Mouse (Mus musculus) midbrain, embryonic 14.5 days (tissue): Measurements from ENCODE around the gene Kmt5b. TPM values are rescaled to one million over a fixed set of nuclear protein-coding genes. Genes with fewer than 3 reads are reported as not detected.

Experiments used
- ATAC-seq: fragments of 200-750 bp; cut with Nextera tagmentation; 2 replicates; pipeline ENCODE4 v1.8.0; 2017; ENCODE audit warnings: moderate number of reproducible peaks, moderate library complexity; ENCODE audit not compliant: low FRiP score, low TSS enrichment
- DNase-seq: peaks from one replicate; pipeline ENCODE4 v3.0.0-alpha.2; 2015
- H3K27ac ChIP-seq: fragments of 300-500 bp; sonication (generic); replicated peaks from 2 replicates; pipeline ENCODE4 v1.5.1; 2014; ENCODE audit warnings: mild to moderate bottlenecking, low read depth, low read length, moderate library complexity
- H3K27me3 ChIP-seq: fragments of 300-500 bp; sonication (generic); 2 replicates; pipeline ENCODE4 v1.6.1; 2014; ENCODE audit warnings: low read length, control low read depth, mixed read lengths; ENCODE audit not compliant: control insufficient read depth, insufficient read depth
- H3K36me3 ChIP-seq: fragments of 300-500 bp; sonication (generic); 2 replicates; pipeline ENCODE4 v1.6.1; 2014; ENCODE audit warnings: low read length, control low read depth; ENCODE audit not compliant: control insufficient read depth, insufficient read depth
- H3K4me1 ChIP-seq: fragments of 300-500 bp; sonication (generic); 2 replicates; pipeline ENCODE4 v1.6.1; 2014; ENCODE audit warnings: mild to moderate bottlenecking, antibody characterized with exemption, low read length, control low read depth; ENCODE audit not compliant: control insufficient read depth, insufficient read depth
- H3K4me2 ChIP-seq: fragments of 300-500 bp; sonication (generic); 2 replicates; pipeline ENCODE4 v1.6.1; 2014; ENCODE audit warnings: mild to moderate bottlenecking, low read length, moderate library complexity
- H3K4me3 ChIP-seq: fragments of 300-500 bp; sonication (generic); replicated peaks from 2 replicates; pipeline ENCODE4 v1.5.1; 2014; ENCODE audit warnings: low read depth, low read length
- H3K9ac ChIP-seq: fragments of 300-500 bp; sonication (generic); replicated peaks from 2 replicates; pipeline ENCODE4 v1.6.1; 2014; ENCODE audit warnings: mild to moderate bottlenecking, low read length, moderate library complexity
- H3K9me3 ChIP-seq: fragments of 300-500 bp; sonication (generic); 2 replicates; pipeline ENCODE4 v1.6.1; 2016; ENCODE audit warnings: low read length, control low read depth, mixed read lengths; ENCODE audit not compliant: control insufficient read depth
- WGBS: fragments of 180-500 bp; shearing (Covaris S2); extraction: QIAGEN DNeasy Blood & Tissue Kit; methylation state at CpG from one replicate; pipeline ENCODE4 v1.1.7; 2014; 5-methylcytosine and 5-hydroxymethylcytosine counted together
- polyA plus RNA-seq: library from polyadenylated mRNA; unstranded; fragments of >200 nt; fragmentation: Nextera tagmentation; extraction: Ambion mirVana; gene quantifications from 2 replicates; pipeline ENCODE4 v1.2.1, GENCODE M21; 2014

Kmt5b gene
- polyA plus RNA-seq, 1 experiment from 2014 or later: 74.0 TPM

DNA sequence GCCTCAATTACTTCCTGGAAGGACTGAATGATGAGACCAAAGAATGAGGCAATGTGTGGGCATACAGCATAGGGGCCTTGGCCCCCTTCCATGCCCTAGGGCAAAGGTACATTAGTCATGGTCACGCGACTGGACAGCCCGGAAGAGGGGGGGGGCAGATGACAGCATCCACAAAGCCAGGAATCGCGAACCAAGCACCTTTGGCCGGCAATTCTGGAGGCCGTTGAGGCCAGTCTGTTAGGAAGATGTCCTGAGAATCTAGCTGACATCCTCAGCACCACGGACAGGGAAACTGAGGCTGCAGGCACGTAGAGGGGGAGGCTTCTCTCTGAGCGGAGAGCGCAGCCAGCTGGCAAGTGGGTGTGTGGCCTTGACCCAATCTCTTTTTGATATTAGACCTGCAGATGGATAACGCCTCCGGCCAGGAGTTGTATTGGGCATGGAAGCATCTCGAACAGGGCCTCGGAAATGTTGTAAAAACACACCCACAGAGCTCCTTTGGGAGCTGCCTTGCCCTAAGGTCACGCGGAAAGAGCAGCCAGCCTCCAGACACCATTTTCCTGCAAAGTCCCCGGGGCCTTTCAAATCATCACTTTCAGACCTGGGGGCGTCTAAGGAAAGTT, 83.7 kb downstream of the Kmt5b start:
- ATAC-seq (no peak), DNase-seq (peak; percentile 40)
- H3K9me3 ChIP-seq: no peaks in the 10 kb centered on the region
- WGBS: 6% methylated on average over 19 of the region's 19 CpGs
- H3K4me2 ChIP-seq: peak overlapping the region; percentile 64
- no peaks in the 10 kb centered on the region for H3K27me3 ChIP-seq
- no peaks in the 10 kb centered on the region for H3K36me3 ChIP-seq
- peak overlapping the region; percentile 82 for H3K4me3 ChIP-seq
- peak overlapping the region; percentile 35; the same call in 1 of the 2 replicates for H3K9ac ChIP-seq
- H3K4me1 ChIP-seq: peaks cover 30% of the 10 kb centered on the region
- peak overlapping the region; percentile 62 for H3K27ac ChIP-seq

DNA sequence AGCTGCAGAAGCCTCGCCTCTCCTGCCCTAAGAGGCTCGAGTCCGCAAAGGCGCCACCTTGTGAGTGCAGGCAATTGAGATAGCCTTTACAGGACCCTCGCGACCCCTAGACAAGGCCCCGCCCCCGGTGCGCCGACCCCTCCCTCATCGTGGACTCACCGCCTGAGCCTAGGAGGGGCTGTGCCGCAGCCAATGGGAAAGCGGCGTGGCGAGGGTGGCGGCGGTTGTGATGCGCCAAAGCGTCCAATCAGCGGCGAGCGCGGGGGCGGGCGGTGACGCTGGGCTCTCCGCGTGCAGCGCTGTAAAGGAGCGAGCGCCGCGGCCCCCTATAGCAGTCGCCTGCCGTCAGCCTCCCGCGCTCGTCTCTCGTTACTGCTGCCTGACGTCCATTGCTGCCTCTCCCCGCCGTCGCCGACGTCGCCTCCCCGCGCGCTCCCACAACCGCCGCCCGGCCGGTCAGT, 84.3 kb downstream of the Kmt5b start, which contains the start of gene Chka:
Chka (plus strand) TSS at position 272 of the 461 bp plus-strand sequence.
- H3K9me3 ChIP-seq: no peaks in the 10 kb centered on the region

DNA sequence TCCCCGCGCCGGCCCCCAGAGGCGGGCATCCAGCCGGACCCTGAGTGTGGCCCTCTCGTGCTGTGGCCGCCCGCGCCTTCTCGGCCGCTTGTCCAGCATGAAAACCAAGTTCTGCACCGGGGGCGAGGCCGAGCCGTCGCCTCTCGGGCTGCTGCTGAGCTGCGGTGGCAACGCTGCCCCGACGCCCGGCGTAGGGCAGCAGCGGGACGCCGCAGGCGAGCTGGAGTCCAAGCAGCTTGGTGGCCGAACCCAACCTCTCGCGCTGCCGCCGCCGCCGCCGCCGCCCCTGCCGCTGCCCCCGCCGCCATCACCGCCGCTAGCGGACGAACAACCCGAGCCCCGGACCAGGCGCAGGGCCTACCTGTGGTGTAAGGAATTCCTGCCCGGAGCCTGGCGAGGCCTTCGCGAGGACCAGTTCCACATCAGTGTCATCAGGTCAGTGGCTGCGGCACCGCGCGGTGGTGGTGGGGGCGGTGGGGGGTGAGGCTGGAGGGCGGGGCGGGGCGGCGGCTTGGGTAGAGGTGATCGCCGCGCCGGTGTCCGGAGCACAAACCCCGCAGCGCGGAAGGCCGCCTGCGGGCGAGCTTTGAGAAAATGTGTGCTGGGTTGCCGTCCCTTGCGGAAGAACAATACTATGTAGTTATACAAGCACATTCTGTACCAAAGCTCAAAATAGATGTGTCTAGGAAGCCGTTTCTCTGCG, 84.9 kb downstream of the Kmt5b start:
- Histone ChIP-seq H3K9me3 (no peaks in the 10 kb centered on the region), H3K4me1 (peaks cover 30% of the 10 kb centered on the region), H3K4me3 (peak overlapping the region; percentile 82), H3K36me3 (no peaks in the 10 kb centered on the region), H3K4me2 (peak overlapping the region; percentile 64), H3K27ac (peak overlapping the region; percentile 96), H3K27me3 (no peaks in the 10 kb centered on the region), H3K9ac (peak overlapping the region; percentile 84)
- ATAC-seq (peak; percentile 67), DNase-seq (peak; percentile 66)
- under 1% methylated on average over 71 of the region's 74 CpGs for WGBS

More for the DNA sequence above, 84.3 kb downstream of the Kmt5b start, which contains the start of gene Chka:
- peaks cover 30% of the 10 kb centered on the region for H3K4me1 ChIP-seq
- H3K4me2 ChIP-seq: peak within 1 kb of the TSS; percentile 64
- H3K36me3 ChIP-seq: no peaks in the 10 kb centered on the region
- peak within 1 kb of the TSS; percentile 84 for H3K9ac ChIP-seq
- no peaks in the 10 kb centered on the region for H3K27me3 ChIP-seq
- DNase-seq: peak; percentile 98
- peak; percentile 98 for ATAC-seq
- peak within 1 kb of the TSS; percentile 82 for H3K4me3 ChIP-seq
- under 1% methylated on average over 52 of the region's 54 CpGs for WGBS
- peak within 1 kb of the TSS; percentile 96 for H3K27ac ChIP-seq

DNA sequence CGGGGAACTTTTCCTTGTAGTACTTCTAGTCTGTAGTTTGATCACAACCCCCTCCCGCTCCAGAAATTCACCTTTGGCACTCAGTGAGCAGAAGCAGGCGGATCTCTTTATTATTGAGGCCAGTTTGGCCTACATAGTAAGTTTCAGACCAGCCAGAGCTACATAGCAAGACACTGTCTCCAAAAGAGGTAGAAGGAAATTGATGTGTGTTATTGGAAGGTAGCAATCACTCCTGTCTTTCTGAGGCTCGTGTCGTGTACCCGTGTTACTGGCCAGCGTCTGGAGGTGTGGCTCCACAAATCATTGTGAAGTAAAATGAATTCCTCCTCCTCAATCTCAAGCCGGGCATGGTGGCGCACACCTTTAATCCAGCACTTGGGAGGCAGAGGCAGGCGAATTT, 85.9 kb downstream of the Kmt5b start:
- peak overlapping the region; percentile 64 for H3K4me2 ChIP-seq
- no peaks in the 10 kb centered on the region for H3K9me3 ChIP-seq
- H3K27me3 ChIP-seq: no peaks in the 10 kb centered on the region
- H3K9ac ChIP-seq: no peak overlapping the region
- peak overlapping the region; percentile 82; the same call in 1 of the 2 replicates for H3K4me3 ChIP-seq
- H3K27ac ChIP-seq: no peak overlapping the region
- DNase-seq: no peak
- peaks cover 30% of the 10 kb centered on the region for H3K4me1 ChIP-seq
- no peaks in the 10 kb centered on the region for H3K36me3 ChIP-seq
- no peak for ATAC-seq
- 93% methylated on average over 10 of the region's 10 CpGs for WGBS

DNA sequence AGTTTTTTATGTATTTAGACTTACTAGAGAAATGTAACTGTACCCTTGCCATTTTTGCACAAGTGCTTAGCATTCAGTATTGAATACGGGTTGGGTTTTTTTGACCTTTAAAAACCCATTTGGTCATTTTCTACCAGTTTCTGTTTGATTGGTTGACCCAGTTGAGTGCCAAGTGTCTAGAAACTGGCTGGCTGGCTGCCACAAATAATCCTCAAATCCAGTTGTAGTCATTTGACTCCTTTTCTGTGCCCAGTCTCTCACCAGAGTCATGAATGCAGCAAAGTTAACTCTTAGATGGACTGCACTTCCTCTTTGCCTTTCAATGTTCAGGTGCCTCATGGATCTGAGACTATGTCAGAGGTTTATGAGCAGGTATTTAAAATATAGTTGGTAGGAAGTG, 86.7 kb downstream of the Kmt5b start:
- Histone ChIP-seq H3K27ac (no peak overlapping the region), H3K27me3 (no peaks in the 10 kb centered on the region), H3K4me2 (peak overlapping the region; percentile 8; the same call in 1 of the 2 replicates), H3K4me3 (0 out of 2 replicates have a peak overlapping the region, but pooled peaks have one; percentile 5), H3K36me3 (no peaks in the 10 kb centered on the region), H3K9ac (no peak overlapping the region), H3K4me1 (peaks cover 30% of the 10 kb centered on the region), H3K9me3 (no peaks in the 10 kb centered on the region)
- DNase-seq (no peak), ATAC-seq (no peak)
- 97% methylated on average over 1 of the region's 1 CpGs for whole genome bisulfite sequencing

DNA sequence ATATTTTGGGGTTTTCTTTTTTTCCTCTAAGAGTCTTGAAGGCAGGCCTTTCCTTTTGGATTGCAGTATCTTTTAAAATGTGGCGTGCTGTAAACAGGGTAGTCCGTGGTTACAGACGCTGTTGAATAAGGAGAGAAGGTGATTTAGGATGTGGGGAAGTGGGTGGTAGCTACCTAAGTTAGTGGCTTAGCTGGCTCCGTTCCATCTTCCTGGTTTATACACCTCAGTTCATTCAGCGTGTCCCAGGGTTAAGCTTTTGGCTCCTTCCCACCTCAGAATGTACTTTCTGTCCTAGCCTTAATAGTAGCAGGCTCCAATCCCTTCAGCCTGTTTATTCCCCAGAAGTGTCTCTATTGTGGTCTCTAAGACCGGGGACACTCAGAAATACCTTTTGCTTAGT, 87.9 kb downstream of the Kmt5b start:
- no peak for ATAC-seq
- no peaks in the 10 kb centered on the region for H3K36me3 ChIP-seq
- 66% methylated on average over 6 of the region's 6 CpGs for WGBS
- no peak overlapping the region for H3K9ac ChIP-seq
- peaks cover 30% of the 10 kb centered on the region for H3K4me1 ChIP-seq
- H3K4me2 ChIP-seq: 0 out of 2 replicates have a peak overlapping the region, but pooled peaks have one; percentile 11
- H3K4me3 ChIP-seq: no peak overlapping the region
- no peaks in the 10 kb centered on the region for H3K27me3 ChIP-seq
- DNase-seq: no peak
- H3K9me3 ChIP-seq: no peaks in the 10 kb centered on the region
- H3K27ac ChIP-seq: no peak overlapping the region

DNA sequence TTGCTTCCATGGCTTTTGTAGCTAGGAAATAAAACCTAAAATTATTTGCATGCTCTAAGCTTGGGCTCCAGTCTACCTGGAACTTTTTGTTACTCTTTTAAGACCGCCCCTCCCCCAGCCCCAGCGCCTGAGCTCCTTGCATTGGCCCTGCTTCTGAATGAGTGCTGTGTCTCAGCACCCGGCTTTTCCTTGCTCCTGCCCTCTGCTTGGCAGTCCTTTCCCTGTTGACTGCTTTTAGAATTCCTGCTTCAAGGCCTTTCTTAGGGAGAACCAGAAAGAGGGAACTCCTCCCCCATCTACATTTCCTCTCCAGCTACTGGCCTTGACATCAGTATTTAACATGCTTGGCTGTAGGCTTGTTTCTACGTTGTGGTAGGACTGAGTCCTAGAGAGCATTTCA, 88.4 kb downstream of the Kmt5b start:
- peaks cover 29% of the 10 kb centered on the region for H3K4me1 ChIP-seq
- 24% methylated on average over 4 of the region's 4 CpGs for WGBS
- H3K4me2 ChIP-seq: 0 out of 2 replicates have a peak overlapping the region, but pooled peaks have one; percentile 11
- H3K9ac ChIP-seq: no peak overlapping the region
- no peaks in the 10 kb centered on the region for H3K27me3 ChIP-seq
- ATAC-seq (no peak), DNase-seq (no peak)
- no peaks in the 10 kb centered on the region for H3K9me3 ChIP-seq
- H3K36me3 ChIP-seq: no peaks in the 10 kb centered on the region
- no peak overlapping the region for H3K4me3 ChIP-seq
- H3K27ac ChIP-seq: no peak overlapping the region

DNA sequence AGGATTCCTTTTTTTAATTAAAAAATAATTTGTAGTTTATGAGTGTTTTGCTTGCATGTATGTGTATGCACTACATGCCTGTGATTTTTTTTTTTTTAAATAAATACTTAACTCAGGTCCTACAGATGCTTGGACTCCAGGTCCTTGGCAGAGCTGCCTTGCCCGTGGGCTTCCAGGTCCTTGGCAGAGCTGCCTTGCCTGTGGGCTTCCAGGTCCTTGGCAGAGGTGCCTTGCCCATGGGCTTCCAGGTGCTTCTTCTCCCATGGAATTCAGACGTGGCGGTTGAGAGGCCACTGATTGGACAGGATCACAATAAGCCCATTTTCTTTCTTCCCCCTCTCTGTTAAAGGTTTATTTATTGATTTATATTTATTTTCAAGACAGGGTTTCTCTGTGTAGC, 90.0 kb downstream of the Kmt5b start:
- WGBS: 92% methylated on average over 3 of the region's 3 CpGs
- H3K4me3 ChIP-seq: no peak overlapping the region
- no peaks in the 10 kb centered on the region for H3K36me3 ChIP-seq
- no peaks in the 10 kb centered on the region for H3K27me3 ChIP-seq
- ATAC-seq (no peak), DNase-seq (no peak)
- H3K4me1 ChIP-seq: peaks cover 22% of the 10 kb centered on the region
- no peak overlapping the region for H3K4me2 ChIP-seq
- no peak overlapping the region for H3K27ac ChIP-seq
- no peaks in the 10 kb centered on the region for H3K9me3 ChIP-seq
- H3K9ac ChIP-seq: no peak overlapping the region
